Mouse (Mus musculus) forebrain, embryonic 12.5 days (tissue): Measurements from ENCODE around the gene Slc5a1. TPM values are rescaled to one million over a fixed set of nuclear protein-coding genes. Genes with fewer than 3 reads are reported as not detected.

Experiments
- ATAC-seq: fragments of 200-750 bp; cut with Nextera tagmentation; 2 replicates; pipeline ENCODE4 v1.8.0; 2017; ENCODE audit warnings: moderate TSS enrichment; ENCODE audit not compliant: low FRiP score
- H3K27ac ChIP-seq: fragments of 300-500 bp; sonication (generic); 2 replicates; pipeline ENCODE4 v1.5.1; 2016; ENCODE audit warnings: mild to moderate bottlenecking
- H3K27me3 ChIP-seq: fragments of 300-500 bp; sonication (generic); 2 replicates; pipeline ENCODE4 v1.6.1; 2016; ENCODE audit warnings: mild to moderate bottlenecking
- H3K36me3 ChIP-seq: fragments of 300-500 bp; sonication (generic); replicated peaks from 2 replicates; pipeline ENCODE4 v1.6.1; 2016; ENCODE audit warnings: mild to moderate bottlenecking
- H3K4me1 ChIP-seq: fragments of 300-500 bp; sonication (generic); 2 replicates; pipeline ENCODE4 v1.6.1; 2016
- H3K4me2 ChIP-seq: fragments of 300-500 bp; sonication (generic); 2 replicates; pipeline ENCODE4 v1.6.1; 2016; ENCODE audit warnings: mild to moderate bottlenecking, moderate library complexity
- H3K4me3 ChIP-seq: fragments of 300-500 bp; sonication (generic); replicated peaks from 2 replicates; pipeline ENCODE4 v1.5.1; 2016; ENCODE audit warnings: mild to moderate bottlenecking
- H3K9ac ChIP-seq: fragments of 300-500 bp; sonication (generic); 2 replicates; pipeline ENCODE4 v1.6.1; 2016; ENCODE audit warnings: mild to moderate bottlenecking
- H3K9me3 ChIP-seq: fragments of 300-500 bp; sonication (generic); 2 replicates; pipeline ENCODE4 v1.6.1; 2016
- WGBS: fragments of 180-500 bp; shearing (Covaris S2); methylation state at CpG from one replicate; pipeline ENCODE4 v1.1.7; 2016; 5-methylcytosine and 5-hydroxymethylcytosine counted together
- polyA plus RNA-seq: library from polyadenylated mRNA; unstranded; fragments of >200 nt; fragmentation: Nextera tagmentation; extraction: Ambion mirVana; gene quantifications from 2 replicates; pipeline ENCODE4 v1.2.1, GENCODE M21; 2016

Slc5a1 gene
- polyA plus RNA-seq: not detected in 2 replicates

DNA sequence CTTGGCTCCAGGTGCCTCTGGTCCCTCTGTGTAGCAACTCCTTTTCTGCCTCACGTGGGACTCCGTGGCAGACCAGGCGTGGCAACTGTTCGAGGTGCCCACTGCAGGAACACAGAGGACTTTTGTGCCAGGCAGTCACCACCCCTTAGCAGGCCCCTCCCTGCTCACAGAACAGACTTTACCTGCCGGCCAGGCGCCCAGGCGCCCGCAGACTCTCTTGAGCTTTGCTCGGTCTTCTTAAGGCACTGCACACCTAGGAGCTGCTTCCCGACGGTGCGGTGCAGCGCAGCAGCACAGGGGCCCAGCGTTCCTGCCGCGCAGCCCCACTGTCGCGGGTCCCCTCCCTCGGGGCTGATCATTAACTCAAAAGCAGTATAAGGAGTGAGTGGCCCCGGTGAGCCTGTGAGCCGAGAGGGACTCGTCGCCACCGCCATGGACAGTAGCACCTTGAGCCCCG is at the start of gene Slc5a1:
Gene Slc5a1, plus strand, starts transcription at position 195 of the 457 bp plus-strand sequence.
- whole genome bisulfite sequencing: 16% methylated on average over 25 of the region's 25 CpGs
- H3K9ac ChIP-seq: no peak within 1 kb of the TSS
- no peaks in the 10 kb centered on the region for H3K9me3 ChIP-seq
- H3K4me1 ChIP-seq: peaks cover 9% of the 10 kb centered on the region
- H3K4me3 ChIP-seq: 0 out of 2 replicates have a peak within 1 kb of the TSS, but pooled peaks have one; percentile 7
- ATAC-seq: no peak
- H3K4me2 ChIP-seq: peak within 1 kb of the TSS; percentile 33
- H3K27ac ChIP-seq: no peak within 1 kb of the TSS
- H3K36me3 ChIP-seq: no peaks in the 10 kb centered on the region
- H3K27me3 ChIP-seq: peaks cover 32% of the 10 kb centered on the region

DNA sequence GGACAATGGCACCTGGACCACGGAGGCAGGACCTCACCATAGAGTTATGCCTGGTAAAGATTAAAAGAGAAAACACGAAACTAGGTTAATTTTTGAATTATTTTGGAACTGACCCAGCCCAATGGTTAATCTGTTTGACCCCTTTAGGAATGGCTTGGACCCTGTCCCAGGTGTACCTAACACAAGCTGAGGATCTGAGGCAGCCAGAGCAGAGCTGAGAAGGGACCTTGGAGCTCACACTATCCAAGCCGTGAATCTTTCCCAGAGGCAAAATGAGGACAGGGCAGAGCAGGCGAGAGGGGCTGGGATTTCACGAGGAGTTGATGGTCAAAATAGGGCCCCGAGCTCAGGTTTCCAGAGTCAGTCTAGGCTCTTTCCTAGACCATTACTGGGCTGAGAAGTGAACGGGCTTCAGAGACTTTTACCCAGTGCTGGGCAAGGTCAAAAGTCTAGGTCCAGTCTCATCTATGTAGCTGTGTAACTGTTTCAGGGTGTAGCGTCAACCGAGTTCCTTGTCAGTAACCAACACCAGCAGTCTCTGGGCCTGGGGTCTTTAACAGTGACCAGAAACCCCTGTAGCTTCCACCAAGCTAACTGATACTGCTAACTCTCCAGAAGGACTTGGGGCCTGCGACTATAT is 47.8 kb upstream of the Slc5a1 start:
- Histone ChIP-seq H3K27ac (no peak overlapping the region), H3K27me3 (no peaks in the 10 kb centered on the region), H3K4me1 (no peaks in the 10 kb centered on the region), H3K4me3 (no peak overlapping the region), H3K9ac (no peak overlapping the region), H3K36me3 (no peaks in the 10 kb centered on the region), H3K4me2 (no peak overlapping the region), H3K9me3 (no peaks in the 10 kb centered on the region)
- ATAC-seq: no peak
- 87% methylated on average over 10 of the region's 10 CpGs for WGBS

DNA sequence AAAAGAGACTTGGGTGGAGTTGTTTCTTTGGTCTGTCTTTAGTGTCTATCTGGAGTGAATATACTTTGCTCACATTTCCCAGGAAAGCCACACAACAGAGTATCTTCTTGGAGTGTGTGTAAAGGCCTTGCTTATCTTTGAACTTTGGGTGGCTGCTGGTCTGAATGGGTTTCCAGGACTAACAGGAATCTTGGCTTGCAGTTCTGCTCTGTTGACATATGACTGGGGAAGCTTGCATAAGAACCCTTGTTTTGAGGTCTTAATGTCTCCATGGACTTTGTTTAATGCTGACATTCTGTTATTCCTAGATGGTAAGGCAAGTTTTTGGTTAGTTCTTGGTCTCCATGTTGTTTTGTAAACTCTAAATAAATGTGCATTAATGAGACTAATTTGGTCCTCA is 33.9 kb upstream of the Slc5a1 start:
- H3K27ac ChIP-seq: no peak overlapping the region
- no peaks in the 10 kb centered on the region for H3K36me3 ChIP-seq
- no peaks in the 10 kb centered on the region for H3K4me1 ChIP-seq
- H3K9me3 ChIP-seq: no peaks in the 10 kb centered on the region
- ATAC-seq: no peak
- H3K27me3 ChIP-seq: no peaks in the 10 kb centered on the region
- H3K4me3 ChIP-seq: no peak overlapping the region
- no peak overlapping the region for H3K4me2 ChIP-seq
- no peak overlapping the region for H3K9ac ChIP-seq

DNA sequence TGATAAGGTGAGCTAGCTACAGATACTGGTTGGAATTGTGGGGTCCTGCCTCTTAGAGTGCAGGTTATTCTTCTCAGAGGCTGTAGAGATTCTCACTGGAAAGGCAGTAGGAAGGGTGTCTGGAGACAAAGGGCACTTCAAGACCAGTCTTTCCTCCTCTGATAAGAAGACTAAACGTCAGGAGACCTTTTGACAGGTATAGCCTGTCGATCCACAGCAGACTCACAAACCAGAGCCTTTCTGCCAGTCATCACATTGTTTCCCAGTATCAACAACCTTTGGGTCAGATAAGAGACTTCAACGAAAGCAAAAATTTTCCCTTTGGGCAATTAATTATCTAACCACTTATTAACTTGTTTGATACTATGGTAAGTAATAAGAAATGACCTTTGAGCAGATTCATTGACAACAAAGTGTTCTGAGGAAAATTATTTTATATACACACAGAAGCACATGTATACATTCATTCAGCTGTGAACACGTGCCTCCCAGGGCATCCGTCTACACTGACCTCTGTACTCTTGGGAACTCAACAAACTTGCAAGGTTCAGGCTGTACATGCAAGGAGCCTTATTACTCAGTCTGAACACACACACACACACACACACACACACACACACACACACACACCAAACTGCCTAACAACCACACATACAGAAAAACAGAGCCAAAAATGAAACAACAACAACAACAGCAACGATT is 27.4 kb upstream of the Slc5a1 start:
- 93% methylated on average over 6 of the region's 6 CpGs for WGBS
- no peak for ATAC-seq
- no peaks in the 10 kb centered on the region for H3K36me3 ChIP-seq
- no peak overlapping the region for H3K4me3 ChIP-seq
- no peak overlapping the region for H3K27ac ChIP-seq
- no peak overlapping the region for H3K4me2 ChIP-seq
- H3K27me3 ChIP-seq: no peaks in the 10 kb centered on the region
- H3K4me1 ChIP-seq: no peaks in the 10 kb centered on the region
- no peaks in the 10 kb centered on the region for H3K9me3 ChIP-seq
- H3K9ac ChIP-seq: no peak overlapping the region

DNA sequence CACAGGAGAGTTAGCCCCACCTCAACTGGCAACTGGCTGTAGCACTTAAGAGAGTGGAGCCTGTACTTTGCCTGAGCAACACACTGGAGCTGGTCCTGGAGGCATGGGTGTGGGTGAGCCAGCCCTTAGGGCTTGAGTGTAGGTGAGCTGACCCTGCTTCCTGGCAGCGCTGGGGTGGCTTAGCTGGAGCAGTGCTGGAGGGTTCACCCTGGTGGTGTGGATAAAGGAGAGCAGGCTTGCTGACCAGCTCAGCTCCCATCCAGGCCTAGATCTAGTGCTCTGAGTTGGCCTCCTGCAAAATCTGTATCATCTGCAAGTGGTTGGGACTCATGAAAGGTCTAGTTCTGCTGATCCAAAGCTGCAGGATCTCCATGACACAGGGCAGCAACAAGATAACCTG is 21.1 kb upstream of the Slc5a1 start:
- H3K4me3 ChIP-seq: no peak overlapping the region
- H3K27me3 ChIP-seq: no peaks in the 10 kb centered on the region
- H3K27ac ChIP-seq: no peak overlapping the region
- H3K9ac ChIP-seq: no peak overlapping the region
- no peaks in the 10 kb centered on the region for H3K4me1 ChIP-seq
- ATAC-seq: no peak
- WGBS: 80% methylated on average over 1 of the region's 1 CpGs
- H3K4me2 ChIP-seq: no peak overlapping the region
- H3K9me3 ChIP-seq: no peaks in the 10 kb centered on the region
- H3K36me3 ChIP-seq: no peaks in the 10 kb centered on the region

DNA sequence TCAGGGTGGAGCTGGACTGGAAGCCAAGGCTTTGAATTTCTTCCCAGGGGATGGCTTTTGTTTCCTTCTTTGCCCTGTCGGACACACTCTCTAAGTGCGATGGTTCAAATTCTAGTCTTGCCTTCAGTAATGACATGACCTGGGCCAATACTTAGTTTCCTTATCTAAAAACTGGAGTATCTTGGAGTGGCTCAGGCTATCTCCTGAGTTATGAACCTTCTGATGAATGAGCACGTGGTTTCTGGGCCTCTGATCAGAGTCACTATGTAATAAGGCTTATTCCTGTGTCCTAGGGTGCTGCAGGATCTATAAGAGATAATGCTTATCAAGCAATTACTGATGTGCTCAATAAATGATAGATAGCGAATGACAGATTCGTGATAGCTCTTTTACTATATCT is 19.4 kb upstream of the Slc5a1 start:
- no peaks in the 10 kb centered on the region for H3K36me3 ChIP-seq
- H3K27me3 ChIP-seq: no peaks in the 10 kb centered on the region
- no peak for ATAC-seq
- 90% methylated on average over 5 of the region's 5 CpGs for WGBS
- H3K4me2 ChIP-seq: no peak overlapping the region
- no peaks in the 10 kb centered on the region for H3K9me3 ChIP-seq
- H3K4me3 ChIP-seq: no peak overlapping the region
- no peak overlapping the region for H3K27ac ChIP-seq
- H3K9ac ChIP-seq: no peak overlapping the region
- no peaks in the 10 kb centered on the region for H3K4me1 ChIP-seq

DNA sequence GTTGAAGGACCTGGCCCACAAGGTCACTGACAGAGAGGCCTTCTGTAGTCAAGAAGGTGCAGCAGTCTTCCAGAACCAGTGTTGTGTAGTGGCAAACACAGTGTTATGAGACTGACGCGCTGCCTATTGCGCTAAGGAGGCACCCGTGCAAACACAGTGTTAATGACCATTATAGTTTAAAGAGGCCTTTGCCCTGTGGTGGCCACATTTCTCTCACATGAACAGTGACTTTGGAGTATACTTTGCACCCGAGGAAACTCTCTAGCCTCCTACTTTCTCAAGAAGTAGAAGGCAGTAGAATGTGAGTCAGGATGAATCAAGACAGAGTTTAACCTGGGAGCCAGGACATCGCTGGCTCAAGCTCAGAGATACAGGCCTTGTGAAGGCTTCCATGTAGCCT is 12.7 kb upstream of the Slc5a1 start:
- no peak overlapping the region for H3K4me2 ChIP-seq
- H3K27me3 ChIP-seq: no peaks in the 10 kb centered on the region
- H3K4me1 ChIP-seq: no peaks in the 10 kb centered on the region
- H3K36me3 ChIP-seq: no peaks in the 10 kb centered on the region
- no peaks in the 10 kb centered on the region for H3K9me3 ChIP-seq
- WGBS: 89% methylated on average over 6 of the region's 6 CpGs
- H3K9ac ChIP-seq: no peak overlapping the region
- ATAC-seq: no peak
- H3K27ac ChIP-seq: no peak overlapping the region
- no peak overlapping the region for H3K4me3 ChIP-seq

DNA sequence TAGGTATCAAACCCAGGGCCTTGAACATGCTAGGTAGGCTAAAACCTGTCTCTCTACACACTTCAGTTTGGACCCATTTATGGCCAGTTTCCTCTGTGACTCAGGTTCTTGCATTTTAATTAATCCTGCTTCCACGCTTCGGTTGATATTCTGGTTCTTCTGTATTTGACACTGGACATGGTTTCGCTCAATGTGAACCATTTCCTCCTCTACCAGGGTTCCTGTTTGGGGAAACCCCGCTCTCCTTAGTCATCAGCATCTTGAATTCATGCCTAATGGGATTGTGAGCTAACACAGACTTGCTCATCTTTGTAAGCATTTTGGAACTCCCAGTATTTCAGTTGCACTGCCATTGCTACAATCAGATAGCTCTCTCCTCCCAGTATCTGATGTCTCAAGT is 8.7 kb upstream of the Slc5a1 start:
- H3K9me3 ChIP-seq: no peaks in the 10 kb centered on the region
- H3K36me3 ChIP-seq: no peaks in the 10 kb centered on the region
- H3K4me1 ChIP-seq: no peaks in the 10 kb centered on the region; the same call in 1 of the 2 replicates
- no peak overlapping the region for H3K9ac ChIP-seq
- WGBS: 83% methylated on average over 4 of the region's 4 CpGs
- H3K27ac ChIP-seq: no peak overlapping the region
- H3K4me3 ChIP-seq: no peak overlapping the region
- no peak for ATAC-seq
- no peak overlapping the region for H3K4me2 ChIP-seq
- no peaks in the 10 kb centered on the region for H3K27me3 ChIP-seq

DNA sequence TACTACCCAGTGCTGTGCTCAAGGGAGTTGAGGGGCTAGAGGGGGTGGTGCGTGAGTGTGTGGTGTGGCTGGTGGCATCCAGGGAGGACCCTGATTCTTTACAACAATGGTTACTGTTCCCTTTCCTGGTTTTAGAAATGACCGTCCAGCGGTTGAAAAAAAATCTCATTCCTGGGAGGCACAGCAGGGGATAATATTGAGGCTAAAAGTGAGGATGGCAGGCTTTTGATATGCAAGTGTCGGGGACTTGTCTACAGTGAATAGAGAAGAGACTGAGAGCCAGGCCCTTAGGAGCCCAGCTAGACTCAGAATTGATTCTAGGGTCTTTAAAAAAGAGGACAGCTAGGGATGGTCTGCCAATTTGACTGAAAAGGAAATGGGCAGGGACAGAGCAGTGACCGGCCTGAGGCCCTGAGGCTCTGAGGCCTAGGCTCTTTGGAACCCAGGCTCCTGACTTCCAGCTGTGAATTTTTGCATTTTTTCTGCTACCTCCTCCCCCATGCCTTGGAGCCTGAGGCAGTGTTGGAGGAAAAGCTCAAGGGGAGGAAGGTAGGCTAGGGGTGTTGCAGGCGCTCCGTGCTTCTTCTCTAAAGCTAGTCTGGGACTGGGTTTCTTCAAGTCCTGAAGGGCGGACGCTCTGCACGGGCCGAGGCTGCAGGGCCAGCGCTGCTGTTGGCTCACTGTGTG is 1.5 kb upstream of the Slc5a1 start:
- 32% methylated on average over 12 of the region's 12 CpGs for WGBS
- Histone ChIP-seq H3K27ac (no peak overlapping the region), H3K9ac (no peak overlapping the region), H3K36me3 (no peaks in the 10 kb centered on the region), H3K4me1 (peaks cover 9% of the 10 kb centered on the region), H3K27me3 (peaks cover 32% of the 10 kb centered on the region), H3K4me3 (no peak overlapping the region), H3K4me2 (no peak overlapping the region), H3K9me3 (no peaks in the 10 kb centered on the region)
- no peak for ATAC-seq

DNA sequence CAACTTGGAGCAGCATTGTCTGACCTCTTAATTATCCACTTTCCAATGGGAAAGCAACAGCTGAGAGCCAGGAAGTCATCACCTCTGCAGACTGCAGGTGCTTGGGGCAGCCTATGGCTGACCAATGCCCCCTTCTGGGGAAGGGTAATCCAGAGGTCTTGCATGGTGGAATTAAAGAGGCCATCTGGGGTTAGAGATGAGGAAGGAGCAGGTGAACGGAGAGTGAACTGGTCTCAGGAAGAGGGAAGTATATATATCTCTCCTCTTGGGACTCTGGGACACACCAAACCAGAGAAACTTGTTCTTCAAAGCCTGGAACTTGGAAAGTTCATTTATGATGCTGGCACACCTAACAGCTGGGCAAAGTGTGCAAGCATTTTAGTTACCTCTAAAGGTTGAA is 857 bp downstream of the Slc5a1 start:
- H3K9ac ChIP-seq: no peak overlapping the region
- no peaks in the 10 kb centered on the region for H3K9me3 ChIP-seq
- H3K27me3 ChIP-seq: peaks cover 32% of the 10 kb centered on the region
- peaks cover 9% of the 10 kb centered on the region for H3K4me1 ChIP-seq
- no peak for ATAC-seq
- WGBS: 50% methylated on average over 1 of the region's 1 CpGs
- no peak overlapping the region for H3K4me3 ChIP-seq
- no peak overlapping the region for H3K27ac ChIP-seq
- no peaks in the 10 kb centered on the region for H3K36me3 ChIP-seq
- H3K4me2 ChIP-seq: no peak overlapping the region

DNA sequence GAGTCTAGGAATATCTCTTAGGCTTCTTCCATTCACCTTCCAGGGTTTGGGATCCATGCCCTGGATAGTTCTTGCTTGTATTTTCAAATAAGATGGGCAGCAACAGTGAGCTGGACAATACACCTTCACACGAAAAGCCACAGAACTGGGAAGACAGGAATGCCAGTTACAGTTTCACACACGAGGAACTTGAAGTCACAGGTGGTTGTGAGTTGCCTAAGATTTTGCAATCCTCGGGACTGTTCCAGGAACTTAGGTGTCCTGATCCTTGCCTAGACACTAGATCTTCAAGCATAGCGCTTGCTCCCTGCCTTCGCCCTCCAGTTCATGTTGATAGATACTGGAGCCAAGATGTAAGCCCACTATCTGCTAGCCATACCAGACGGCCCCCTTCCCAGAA is 1.6 kb downstream of the Slc5a1 start:
- H3K4me3 ChIP-seq: no peak overlapping the region
- H3K27me3 ChIP-seq: peaks cover 32% of the 10 kb centered on the region
- peaks cover 9% of the 10 kb centered on the region for H3K4me1 ChIP-seq
- H3K27ac ChIP-seq: no peak overlapping the region
- no peaks in the 10 kb centered on the region for H3K36me3 ChIP-seq
- no peak for ATAC-seq
- no peak overlapping the region for H3K9ac ChIP-seq
- no peaks in the 10 kb centered on the region for H3K9me3 ChIP-seq
- 89% methylated on average over 6 of the region's 6 CpGs for WGBS
- no peak overlapping the region for H3K4me2 ChIP-seq

DNA sequence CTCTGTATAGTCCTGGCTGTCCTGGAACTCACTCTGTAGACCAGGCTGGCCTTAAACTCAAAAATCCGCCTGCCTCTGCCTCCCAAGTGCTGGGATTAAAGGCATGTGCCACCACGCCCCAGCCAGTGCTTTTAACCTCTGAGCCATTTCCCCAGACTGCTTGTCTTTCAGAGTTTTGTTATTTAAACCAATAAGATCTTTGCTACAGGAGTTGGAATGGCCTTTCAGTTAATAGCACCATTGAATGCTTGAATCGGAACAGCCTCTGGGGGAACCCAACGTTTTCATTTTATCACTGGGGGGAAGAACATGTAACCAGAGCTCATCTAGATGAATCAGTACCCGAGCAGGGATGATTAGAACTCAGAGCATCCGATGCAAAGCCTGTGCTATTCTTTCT is 3.0 kb downstream of the Slc5a1 start:
- peaks cover 32% of the 10 kb centered on the region for H3K27me3 ChIP-seq
- H3K4me2 ChIP-seq: no peak overlapping the region
- H3K36me3 ChIP-seq: no peaks in the 10 kb centered on the region
- H3K9ac ChIP-seq: no peak overlapping the region
- no peaks in the 10 kb centered on the region for H3K9me3 ChIP-seq
- H3K4me3 ChIP-seq: no peak overlapping the region
- ATAC-seq: no peak
- H3K27ac ChIP-seq: no peak overlapping the region
- peaks cover 9% of the 10 kb centered on the region for H3K4me1 ChIP-seq
- WGBS: 78% methylated on average over 6 of the region's 6 CpGs
